26 mouse cellular contexts compared by ENCODE assay signal in the genomic region with DNA sequence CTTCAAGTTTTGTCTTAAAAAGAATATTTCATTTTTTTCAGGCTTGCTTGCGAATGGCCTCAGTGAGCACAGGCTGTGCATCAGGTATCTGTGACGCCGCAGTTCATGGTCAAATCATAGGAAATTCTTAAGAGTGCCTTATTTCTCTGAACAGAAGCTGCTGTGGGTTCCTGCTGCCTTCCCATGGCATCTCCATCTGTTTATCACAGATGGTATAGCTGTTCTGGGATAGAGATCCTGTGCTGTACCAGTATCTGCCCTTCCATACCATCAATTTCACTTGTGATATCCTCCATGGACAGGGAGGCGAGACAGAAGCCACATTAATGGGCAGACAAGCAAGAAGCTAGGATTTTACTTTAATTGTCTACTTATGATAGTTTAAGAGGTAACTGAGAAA. TPM values are rescaled to one million over a fixed set of nuclear protein-coding genes. Genes with fewer than 3 reads are reported as not detected.
DNase-seq lines count a peak whose midpoint lies in the region; ATAC-seq and TF ChIP-seq lines count a peak whose summit lies in the region.
"Had no signal": no experiment of that assay in that cellular context is flagged by ENCODE, and none has a peak within 500 bp of the region (broad histone marks: within the 10 kb centered on the region; RNA-seq: fewer than 3 reads in every experiment).

No protein-coding gene starts in this region.

- no peak overlapping the region for H3K4me3 ChIP-seq in forebrain, embryonic 13.5 days
- no peak overlapping the region for H3K4me3 ChIP-seq in forebrain, embryonic 12.5 days (replicated peaks)
- no peak overlapping the region for H3K4me3 ChIP-seq in left cerebral cortex, adult 2 months
- H3K4me3 ChIP-seq: embryonic facial prominence, embryonic 15.5 days; heart, adult 2 months; heart, embryonic 13.5 days; limb, embryonic 12.5 days; liver, embryonic 12.5 days had no signal

- no peaks in the 10 kb centered on the region for H3K36me3 ChIP-seq in forebrain, embryonic 13.5 days (ENCODE audit: poor library complexity, severe bottlenecking)
- no peaks in the 10 kb centered on the region for H3K36me3 ChIP-seq in forebrain, embryonic 12.5 days (replicated peaks)
- H3K36me3 ChIP-seq: embryonic facial prominence, embryonic 15.5 days; heart, embryonic 13.5 days; limb, embryonic 12.5 days; liver, embryonic 12.5 days had no signal

- peak; percentile 51; the same call in 1 of the 2 replicates for ATAC-seq in forebrain, embryonic 13.5 days
- ATAC-seq in forebrain, embryonic 12.5 days (ENCODE audit: low FRiP score): no peak
- ATAC-seq: liver, embryonic 12.5 days had no signal

- whole genome bisulfite sequencing in forebrain, embryonic 13.5 days: 87% methylated on average over 4 of the region's 4 CpGs
- WGBS in forebrain, embryonic 12.5 days: 85% methylated on average over 4 of the region's 4 CpGs

- H3K27me3 ChIP-seq in forebrain, embryonic 13.5 days: peaks cover 15% of the 10 kb centered on the region; the same call in 1 of the 2 replicates
- H3K27me3 ChIP-seq in forebrain, embryonic 12.5 days: peaks cover 30% of the 10 kb centered on the region
- H3K27me3 ChIP-seq: liver, embryonic 12.5 days had no signal

- H3K9ac ChIP-seq in forebrain, embryonic 13.5 days: no peak overlapping the region
- H3K9ac ChIP-seq in forebrain, embryonic 12.5 days: no peak overlapping the region
- H3K9ac ChIP-seq: embryonic facial prominence, embryonic 15.5 days; heart, embryonic 13.5 days; limb, embryonic 12.5 days; liver, embryonic 12.5 days had no signal

- H3K9me3 ChIP-seq in forebrain, embryonic 13.5 days (replicated peaks): no peaks in the 10 kb centered on the region
- no peaks in the 10 kb centered on the region for H3K9me3 ChIP-seq in forebrain, embryonic 12.5 days
- H3K9me3 ChIP-seq: embryonic facial prominence, embryonic 15.5 days; heart, embryonic 13.5 days; limb, embryonic 12.5 days; liver, embryonic 12.5 days had no signal

- no peaks in the 10 kb centered on the region for H3K4me1 ChIP-seq in forebrain, embryonic 13.5 days
- no peaks in the 10 kb centered on the region for H3K4me1 ChIP-seq in forebrain, embryonic 12.5 days
- H3K4me1 ChIP-seq: embryonic facial prominence, embryonic 15.5 days; heart, embryonic 13.5 days; limb, embryonic 12.5 days; liver, embryonic 12.5 days had no signal

- no peak for DNase-seq in left cerebral cortex, adult 2 months (ENCODE audit: extremely low spot score in 1 of 2, low spot score in 2 of 2)
- DNase-seq in left cerebral cortex, adult 8-10 months (ENCODE audit: low spot score in 2 of 2): no peak
- DNase-seq in cerebellum, adult 11-12 months: peak; percentile 69
- peak; percentile 29 to 45 for DNase-seq in cerebellum, postnatal 10 days
- DNase-seq in retina, embryonic 14.5 days (ENCODE audit: low spot score): no peak
- DNase-seq in yolk sac, embryonic 10.5 days (ENCODE audit: low spot score): no peak
- DNase-seq: adrenal gland, postnatal 14 days; gastrocnemius, postnatal 25 days; heart, adult 2 months; heart, postnatal 14 days; kidney, adult 18-20 months; lung, adult 18-20 months; lung, postnatal 10 days; right cerebral cortex, postnatal 4 days; thymus, postnatal 25 days had no signal

- TF ChIP-seq CTCF in left cerebral cortex, adult 2 months (IDR thresholded peaks at IDR 0.05): no peak

- H3K27ac ChIP-seq in forebrain, embryonic 13.5 days: no peak overlapping the region
- no peak overlapping the region for H3K27ac ChIP-seq in forebrain, embryonic 12.5 days
- H3K27ac ChIP-seq in left cerebral cortex, adult 2 months: peak overlapping the region; percentile 15; the same call in 1 of the 2 replicates
- H3K27ac ChIP-seq: embryonic facial prominence, embryonic 15.5 days; heart, adult 2 months; heart, embryonic 13.5 days; kidney, postnatal 0 days; limb, embryonic 12.5 days; liver, embryonic 12.5 days had no signal

- intact Hi-C loops in left cerebral cortex, adult 2 months (cut with DNase I): no loop called here

- H3K4me2 ChIP-seq in forebrain, embryonic 13.5 days: no peak overlapping the region
- H3K4me2 ChIP-seq in forebrain, embryonic 12.5 days: no peak overlapping the region
- H3K4me2 ChIP-seq: embryonic facial prominence, embryonic 15.5 days; heart, embryonic 13.5 days; limb, embryonic 12.5 days; liver, embryonic 12.5 days; midbrain, embryonic 11.5 days had no signal

RNA-seq across cellular contexts. Expression of a gene that starts 40.3 kb away (rescaled TPM):
- polyA plus RNA-seq in forebrain, embryonic 13.5 days (2015; fragmentation: Nextera tagmentation; extraction: Ambion mirVana): 0.10 and 0.11 TPM in 2 replicates
- 0.19 and 0.24 TPM in 2 replicates for polyA plus RNA-seq in forebrain, embryonic 12.5 days (2016; fragmentation: Nextera tagmentation; extraction: Ambion mirVana)
- 1 to 10 TPM; 1.6 TPM for total RNA-seq in left cerebral cortex, adult 2 months (2021)
- 1 to 10 TPM; 1.3 to 2.9 (median 1.9) TPM for total RNA-seq in left cerebral cortex, adult 8-10 months (2022)
- total RNA-seq: common myeloid progenitor, adult 5-6 weeks; gastrocnemius, postnatal 25 days; neutrophil, adult 5-6 weeks had no signal
- polyA plus RNA-seq: heart, adult 2 months; large intestine, adult 2 months; limb, embryonic 12.5 days had no signal

Comparison
In these comparisons a context has a peak if more than half of its experiments do, and no peak if none do; other contexts are left out.
1. DNase-seq: peak in cerebellum, adult 11-12 months (single experiment) and cerebellum, postnatal 10 days (2 of 2); none in left cerebral cortex, adult 2 months (0 of 2), left cerebral cortex, adult 8-10 months (0 of 2), retina, embryonic 14.5 days (single experiment) and yolk sac, embryonic 10.5 days (single experiment).